Mouse (Mus musculus): Measurements from ENCODE around the gene Wdfy2. TPM values are rescaled to one million over a fixed set of nuclear protein-coding genes. Genes with fewer than 3 reads are reported as not detected.
A peak's percentile ranks its signal among the peaks of the same experiment; 100 is the strongest.

Wdfy2 gene
- total and polyA plus RNA-seq, 2 experiments, result 6.1 to 10.7 TPM

GRCm38 (mm10) chr14:62856490-62856889 is 19.0 kb downstream of the Wdfy2 start:
- DNase-seq (ENCODE audit: extremely low read depth, low read depth, low spot score), result no peak
- no peak overlapping the region for H3K27ac ChIP-seq (replicated peaks; ENCODE audit: insufficient read depth, low read depth, low read length)
- 81% methylated on average over 5 of the region's 5 CpGs for WGBS
- H3K79me2 ChIP-seq (ENCODE audit: control insufficient read depth, insufficient read depth, low read length), result peaks cover 43% of the 10 kb centered on the region; the same call in 1 of the 2 replicates
- no peaks in the 10 kb centered on the region for H3K27me3 ChIP-seq (ENCODE audit: control insufficient read depth, insufficient read depth, low read length)
- H3K4me1 ChIP-seq (ENCODE audit: control insufficient read depth, insufficient read depth, low read length), result peaks cover 9% of the 10 kb centered on the region; the same call in 1 of the 2 replicates
- no peak overlapping the region for H3K4me3 ChIP-seq (ENCODE audit: insufficient read depth, low read depth, low read length)
- H3K36me3 ChIP-seq (ENCODE audit: control insufficient read depth, insufficient read depth, low read length), result no peaks in the 10 kb centered on the region
- no peak overlapping the region for H3K9ac ChIP-seq (ENCODE audit: low read depth, low read length)
- TF ChIP-seq CTCF (IDR thresholded peaks at IDR 0.05; ENCODE audit: low read depth, low read length) (no peak), POLR2A (IDR thresholded peaks at IDR 0.05; ENCODE audit: extremely low read depth, insufficient read depth, low read length) (no peak)

- WGBS, result 92% methylated on average over 4 of the region's 4 CpGs
- Histone ChIP-seq H3K4me3 (ENCODE audit: insufficient read depth, low read depth, low read length) (no peak overlapping the region), H3K79me2 (ENCODE audit: control insufficient read depth, insufficient read depth, low read length) (peaks cover 39% of the 10 kb centered on the region; the same call in 1 of the 2 replicates), H3K9ac (ENCODE audit: low read depth, low read length) (no peak overlapping the region), H3K27ac (replicated peaks; ENCODE audit: insufficient read depth, low read depth, low read length) (no peak overlapping the region), H3K27me3 (ENCODE audit: control insufficient read depth, insufficient read depth, low read length) (no peaks in the 10 kb centered on the region), H3K4me1 (ENCODE audit: control insufficient read depth, insufficient read depth, low read length) (peaks cover 4% of the 10 kb centered on the region; the same call in 1 of the 2 replicates), H3K36me3 (ENCODE audit: control insufficient read depth, insufficient read depth, low read length) (no peaks in the 10 kb centered on the region)
- no peak for DNase-seq (ENCODE audit: extremely low read depth, low read depth, low spot score)
- TF ChIP-seq CTCF (IDR thresholded peaks at IDR 0.05; ENCODE audit: low read depth, low read length) (no peak), POLR2A (IDR thresholded peaks at IDR 0.05; ENCODE audit: extremely low read depth, insufficient read depth, low read length) (no peak)
Observed at GRCm38 (mm10) chr14:62857879-62858278, 20.4 kb downstream of the Wdfy2 start.

- H3K9ac ChIP-seq (ENCODE audit: low read depth, low read length), result no peak overlapping the region
- H3K4me3 ChIP-seq (ENCODE audit: insufficient read depth, low read depth, low read length), result no peak overlapping the region
- DNase-seq (ENCODE audit: extremely low read depth, low read depth, low spot score), result peak; percentile 45
- no peak overlapping the region for H3K27ac ChIP-seq (replicated peaks; ENCODE audit: insufficient read depth, low read depth, low read length)
- peaks cover 4% of the 10 kb centered on the region; the same call in 1 of the 2 replicates for H3K4me1 ChIP-seq (ENCODE audit: control insufficient read depth, insufficient read depth, low read length)
- H3K79me2 ChIP-seq (ENCODE audit: control insufficient read depth, insufficient read depth, low read length), result peaks cover 37% of the 10 kb centered on the region; the same call in 1 of the 2 replicates
- H3K27me3 ChIP-seq (ENCODE audit: control insufficient read depth, insufficient read depth, low read length), result no peaks in the 10 kb centered on the region
- 75% methylated on average over 3 of the region's 3 CpGs for WGBS
- TF ChIP-seq CTCF (IDR thresholded peaks at IDR 0.05; ENCODE audit: low read depth, low read length) (no peak), POLR2A (IDR thresholded peaks at IDR 0.05; ENCODE audit: extremely low read depth, insufficient read depth, low read length) (no peak)
- H3K36me3 ChIP-seq (ENCODE audit: control insufficient read depth, insufficient read depth, low read length), result no peaks in the 10 kb centered on the region
Observed at GRCm38 (mm10) chr14:62858311-62858710, 20.8 kb downstream of the Wdfy2 start.

DNA sequence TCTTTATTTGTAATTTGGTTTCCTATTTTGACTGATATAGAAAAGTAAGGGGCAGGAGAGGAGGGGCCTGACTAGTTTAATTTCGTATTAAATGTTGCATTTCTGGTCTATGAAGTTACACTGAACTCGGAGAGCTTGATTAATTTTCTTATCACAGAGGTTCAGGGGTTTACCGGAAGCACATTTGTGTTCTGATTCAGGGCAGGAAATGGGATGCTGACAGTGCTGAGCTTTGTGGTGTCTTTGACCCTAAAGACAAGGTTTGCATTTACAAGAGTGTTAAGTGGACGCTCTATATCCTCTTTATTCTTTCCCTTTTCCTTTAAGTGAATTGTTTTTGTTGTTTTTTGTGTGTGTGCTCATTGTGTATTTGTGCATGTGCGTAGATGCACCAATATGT is 25.1 kb downstream of the Wdfy2 start:
- Histone ChIP-seq H3K36me3 (ENCODE audit: control insufficient read depth, insufficient read depth, low read length) (no peaks in the 10 kb centered on the region), H3K27ac (replicated peaks; ENCODE audit: insufficient read depth, low read depth, low read length) (no peak overlapping the region), H3K27me3 (ENCODE audit: control insufficient read depth, insufficient read depth, low read length) (no peaks in the 10 kb centered on the region), H3K79me2 (ENCODE audit: control insufficient read depth, insufficient read depth, low read length) (peaks cover 36% of the 10 kb centered on the region; the same call in 1 of the 2 replicates), H3K9ac (ENCODE audit: low read depth, low read length) (no peak overlapping the region), H3K4me3 (ENCODE audit: insufficient read depth, low read depth, low read length) (no peak overlapping the region), H3K4me1 (ENCODE audit: control insufficient read depth, insufficient read depth, low read length) (peaks cover 5% of the 10 kb centered on the region; the same call in 1 of the 2 replicates)
- TF ChIP-seq POLR2A (IDR thresholded peaks at IDR 0.05; ENCODE audit: extremely low read depth, insufficient read depth, low read length) (no peak), CTCF (IDR thresholded peaks at IDR 0.05; ENCODE audit: low read depth, low read length) (no peak)
- 76% methylated on average over 5 of the region's 5 CpGs for WGBS
- DNase-seq (ENCODE audit: extremely low read depth, low read depth, low spot score), result no peak

DNA sequence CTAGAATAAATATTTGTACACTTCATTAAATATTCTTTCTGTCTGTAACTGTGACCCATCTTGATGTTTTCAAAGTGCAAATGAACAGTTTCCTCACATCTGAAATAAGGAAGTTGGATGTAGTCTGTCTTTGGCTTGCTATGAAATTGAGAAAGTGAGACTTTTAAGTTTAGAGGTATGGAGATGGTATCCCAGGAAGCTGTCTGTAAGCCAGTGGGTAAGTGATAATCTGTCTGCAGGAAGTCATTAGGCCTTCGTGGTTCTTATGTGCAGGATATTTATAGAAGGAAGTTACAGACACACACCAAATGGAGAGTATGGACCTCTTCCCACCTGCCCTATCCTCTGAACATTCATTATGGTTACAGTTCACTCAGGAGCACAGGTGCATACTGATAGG is 26.8 kb downstream of the Wdfy2 start:
- no peaks in the 10 kb centered on the region for H3K36me3 ChIP-seq (ENCODE audit: control insufficient read depth, insufficient read depth, low read length)
- no peak overlapping the region for H3K4me3 ChIP-seq (ENCODE audit: insufficient read depth, low read depth, low read length)
- 68% methylated on average over 1 of the region's 1 CpGs for WGBS
- peaks cover 11% of the 10 kb centered on the region for H3K4me1 ChIP-seq (ENCODE audit: control insufficient read depth, insufficient read depth, low read length)
- no peaks in the 10 kb centered on the region for H3K27me3 ChIP-seq (ENCODE audit: control insufficient read depth, insufficient read depth, low read length)
- no peak overlapping the region for H3K9ac ChIP-seq (ENCODE audit: low read depth, low read length)
- no peak overlapping the region for H3K27ac ChIP-seq (replicated peaks; ENCODE audit: insufficient read depth, low read depth, low read length)
- DNase-seq (ENCODE audit: extremely low read depth, low read depth, low spot score), result no peak
- no peak for TF ChIP-seq POLR2A (IDR thresholded peaks at IDR 0.05; ENCODE audit: extremely low read depth, insufficient read depth, low read length)
- no peak for TF ChIP-seq CTCF (IDR thresholded peaks at IDR 0.05; ENCODE audit: low read depth, low read length)
- H3K79me2 ChIP-seq (ENCODE audit: control insufficient read depth, insufficient read depth, low read length), result peaks cover 29% of the 10 kb centered on the region; the same call in 1 of the 2 replicates

- H3K27ac ChIP-seq (replicated peaks; ENCODE audit: insufficient read depth, low read depth, low read length), result no peak overlapping the region; the same call in 1 of the 2 replicates
- DNase-seq (ENCODE audit: extremely low read depth, low read depth, low spot score), result no peak
- H3K36me3 ChIP-seq (ENCODE audit: control insufficient read depth, insufficient read depth, low read length), result no peaks in the 10 kb centered on the region
- WGBS, result 51% methylated on average over 2 of the region's 2 CpGs
- H3K4me3 ChIP-seq (ENCODE audit: insufficient read depth, low read depth, low read length), result no peak overlapping the region
- peaks cover 11% of the 10 kb centered on the region for H3K4me1 ChIP-seq (ENCODE audit: control insufficient read depth, insufficient read depth, low read length)
- no peak overlapping the region for H3K9ac ChIP-seq (ENCODE audit: low read depth, low read length)
- TF ChIP-seq CTCF (IDR thresholded peaks at IDR 0.05; ENCODE audit: low read depth, low read length) (no peak), POLR2A (IDR thresholded peaks at IDR 0.05; ENCODE audit: extremely low read depth, insufficient read depth, low read length) (no peak)
- no peaks in the 10 kb centered on the region for H3K27me3 ChIP-seq (ENCODE audit: control insufficient read depth, insufficient read depth, low read length)
- H3K79me2 ChIP-seq (ENCODE audit: control insufficient read depth, insufficient read depth, low read length), result peaks cover 31% of the 10 kb centered on the region; the same call in 1 of the 2 replicates
Observed at GRCm38 (mm10) chr14:62865405-62865804, 27.9 kb downstream of the Wdfy2 start.

Measured in liver, adult 2 months (tissue).